Comparison of ENCODE assay signal across 16 mouse cellular contexts in the genomic region with DNA sequence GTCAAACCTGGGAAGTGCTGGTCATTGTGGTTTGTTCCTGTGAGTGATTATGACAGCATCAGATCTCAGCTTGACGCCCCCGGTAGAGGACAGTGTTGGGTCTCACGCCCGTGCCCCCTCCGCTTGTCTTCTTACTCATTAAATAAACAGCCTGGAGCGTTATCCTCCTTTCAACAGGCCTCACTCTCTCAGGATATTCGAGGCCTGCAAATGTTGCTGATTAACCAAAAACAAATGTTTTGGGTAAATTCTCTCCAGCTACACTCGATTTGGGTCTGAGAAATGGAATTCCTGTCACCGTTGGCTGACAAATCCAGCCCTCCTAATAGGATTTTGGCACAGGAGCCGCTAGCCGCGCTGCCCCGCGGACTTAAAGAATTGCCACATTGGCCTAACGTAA.
A peak's percentile ranks its signal among the peaks of the same experiment; 100 is the strongest.
DNase-seq lines count a peak whose midpoint lies in the region; ATAC-seq and TF ChIP-seq lines count a peak whose summit lies in the region.
"Had no signal": no experiment of that assay in that cellular context is flagged by ENCODE, and none has a peak within 500 bp of the region (broad histone marks: within the 10 kb centered on the region; RNA-seq: fewer than 3 reads in every experiment).

No protein-coding gene starts in this region.

- H3K4me1 ChIP-seq in kidney, adult 2 months (ENCODE audit: control insufficient read depth, insufficient read depth, low read length): 0 out of 2 replicates have a peak, but pooled peaks cover 2% of the 10 kb centered on the region
- no peaks in the 10 kb centered on the region; the same call in 1 of the 2 replicates for H3K4me1 ChIP-seq in liver, embryonic 11.5 days (replicated peaks; ENCODE audit: control insufficient read depth, insufficient read depth, low read length)
- H3K4me1 ChIP-seq: heart, embryonic 15.5 days; intestine, embryonic 15.5 days had no signal

- H3K9me3 ChIP-seq in liver, embryonic 11.5 days (ENCODE audit: control insufficient read depth, low read length): no peaks in the 10 kb centered on the region
- H3K9me3 ChIP-seq: embryonic facial prominence, embryonic 12.5 days; heart, embryonic 15.5 days; intestine, embryonic 15.5 days had no signal

- H3K4me3 ChIP-seq in kidney, adult 2 months (ENCODE audit: insufficient read depth, low read depth, low read length): no peak overlapping the region
- no peak overlapping the region for H3K4me3 ChIP-seq in liver, embryonic 11.5 days (ENCODE audit: low read depth, low read length)
- H3K4me3 ChIP-seq: embryonic facial prominence, embryonic 12.5 days; heart, embryonic 15.5 days; intestine, embryonic 15.5 days had no signal

- no peak overlapping the region for H3K9ac ChIP-seq in liver, embryonic 11.5 days (ENCODE audit: low read depth, low read length)
- H3K9ac ChIP-seq: embryonic facial prominence, embryonic 12.5 days; forebrain, postnatal 0 days; heart, embryonic 15.5 days; intestine, embryonic 15.5 days had no signal

- H3K27me3 ChIP-seq in kidney, adult 2 months (replicated peaks; ENCODE audit: control insufficient read depth, insufficient read depth, low read length): no peaks in the 10 kb centered on the region
- no peaks in the 10 kb centered on the region for H3K27me3 ChIP-seq in liver, embryonic 11.5 days (replicated peaks; ENCODE audit: control insufficient read depth, insufficient read depth, low read length)
- H3K27me3 ChIP-seq: embryonic facial prominence, embryonic 12.5 days; heart, embryonic 15.5 days; intestine, embryonic 15.5 days had no signal

- ATAC-seq in liver, embryonic 11.5 days (replicated peaks; ENCODE audit: low FRiP score): no peak
- ATAC-seq in granulocyte monocyte progenitor cell, adult 5-6 weeks (replicated peaks; ENCODE audit: poor library complexity, severe bottlenecking): no peak
- no peak for ATAC-seq in CD4-positive, CD25-positive, alpha-beta regulatory T cell, adult 4 months
- ATAC-seq: forebrain, postnatal 0 days; intestine, embryonic 15.5 days had no signal

- TF ChIP-seq CTCF in kidney, adult 2 months (conservative IDR thresholded peaks at IDR 0.05; ENCODE audit: insufficient read depth, insufficient read length, low read depth, low read length): no peak
- TF ChIP-seq CTCF in brain, embryonic 14.5 days (IDR thresholded peaks at IDR 0.05; ENCODE audit: borderline replicate concordance, extremely low read depth, insufficient read depth, insufficient read length): no peak

- H3K36me3 ChIP-seq in kidney, adult 2 months (ENCODE audit: control insufficient read depth, insufficient read depth, low read length): no peaks in the 10 kb centered on the region
- H3K36me3 ChIP-seq in liver, embryonic 11.5 days (ENCODE audit: control insufficient read depth, insufficient read depth, low read length): no peaks in the 10 kb centered on the region
- H3K36me3 ChIP-seq: embryonic facial prominence, embryonic 12.5 days; heart, embryonic 15.5 days; intestine, embryonic 15.5 days had no signal

- DNase-seq in kidney, adult 2 months: peak; percentile 27
- no peak for DNase-seq in kidney, postnatal 14 days
- DNase-seq in 3T3-L1 (ENCODE audit: low read depth, low spot score): peak; percentile 95
- DNase-seq in brain, embryonic 14.5 days (ENCODE audit: low read depth): peak; percentile 48
- DNase-seq in liver, embryonic 11.5 days (ENCODE audit: low spot score): no peak
- no peak for DNase-seq in cerebellum, adult 9-11 months
- DNase-seq: cerebellum, adult 18-20 months; forebrain, postnatal 0 days; gastrocnemius, postnatal 36 days; kidney, postnatal 25 days; retina, postnatal 1 day had no signal

- 72% methylated on average over 15 of the region's 15 CpGs for WGBS in kidney, adult 2 months
- WGBS in liver, embryonic 11.5 days: 56% methylated on average over 15 of the region's 15 CpGs

- H3K27ac ChIP-seq in kidney, adult 2 months (ENCODE audit: insufficient read depth, low read depth, low read length): no peak overlapping the region
- 0 out of 2 replicates have a peak overlapping the region, but pooled peaks have one; percentile 30 for H3K27ac ChIP-seq in liver, embryonic 11.5 days (ENCODE audit: low read depth, low read length)
- H3K27ac ChIP-seq: embryonic facial prominence, embryonic 12.5 days; heart, embryonic 15.5 days; intestine, embryonic 15.5 days had no signal

- no peak for TF ChIP-seq POLR2A in kidney, adult 2 months (IDR thresholded peaks at IDR 0.05; ENCODE audit: low read depth, low read length)
- TF ChIP-seq POLR2A in brain, embryonic 14.5 days (IDR thresholded peaks at IDR 0.05; ENCODE audit: borderline replicate concordance, extremely low read depth, insufficient read depth, insufficient read length, poor library complexity, severe bottlenecking): no peak

- H3K4me2 ChIP-seq in liver, embryonic 11.5 days: no peak overlapping the region
- H3K4me2 ChIP-seq: embryonic facial prominence, embryonic 12.5 days; heart, embryonic 15.5 days; intestine, embryonic 15.5 days had no signal

Comparison
In these comparisons a context has a peak if more than half of its experiments do, and no peak if none do; other contexts are left out.
1. DNase-seq: peak in kidney, adult 2 months (single experiment), 3T3-L1 (single experiment) and brain, embryonic 14.5 days (single experiment); none in kidney, postnatal 14 days (single experiment), liver, embryonic 11.5 days (single experiment) and cerebellum, adult 9-11 months (single experiment).